Comparison of ENCODE assay signal across 33 mouse cellular contexts in the genomic region with DNA sequence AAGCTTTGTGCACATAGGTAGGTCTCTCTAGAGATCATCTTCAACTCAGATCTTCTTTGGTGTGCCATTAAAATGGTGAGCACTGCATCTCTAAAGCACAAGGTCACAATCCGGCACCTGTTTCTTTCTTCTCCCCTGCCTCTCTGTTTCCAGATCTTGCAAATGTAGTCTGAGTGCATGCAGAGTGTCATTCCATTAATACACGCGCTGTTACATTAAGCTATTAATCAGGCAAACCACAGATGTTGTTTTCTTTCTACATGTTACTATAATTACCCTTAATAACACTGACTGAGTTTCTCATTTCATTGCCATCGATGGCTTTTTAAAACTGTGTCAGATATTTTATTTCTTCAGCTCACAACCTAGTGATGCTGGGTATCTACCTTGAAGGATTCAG. TPM values are rescaled to one million over a fixed set of nuclear protein-coding genes. Genes with fewer than 3 reads are reported as not detected.
DNase-seq lines count a peak whose midpoint lies in the region; ATAC-seq and TF ChIP-seq lines count a peak whose summit lies in the region.
"Had no signal": no experiment of that assay in that cellular context is flagged by ENCODE, and none has a peak within 500 bp of the region (broad histone marks: within the 10 kb centered on the region; RNA-seq: fewer than 3 reads in every experiment).

No protein-coding gene starts in this region.

- TF ChIP-seq POLR2A in embryonic fibroblast, embryonic 13.5 days (IDR thresholded peaks at IDR 0.05; ENCODE audit: low read depth, low read length): no peak

- ATAC-seq in hindbrain, embryonic 13.5 days (ENCODE audit: low FRiP score): no peak
- no peak for ATAC-seq in hindbrain, embryonic 12.5 days (ENCODE audit: low FRiP score)
- no peak for ATAC-seq in midbrain, embryonic 15.5 days (replicated peaks)
- no peak for ATAC-seq in midbrain, embryonic 11.5 days (ENCODE audit: low FRiP score)
- no peak for ATAC-seq in hindbrain, embryonic 16.5 days
- ATAC-seq: intestine, embryonic 15.5 days; liver, postnatal 0 days; Patski had no signal

- no peak overlapping the region for H3K4me2 ChIP-seq in hindbrain, embryonic 13.5 days
- no peak overlapping the region for H3K4me2 ChIP-seq in hindbrain, embryonic 12.5 days (replicated peaks)
- H3K4me2 ChIP-seq in midbrain, embryonic 15.5 days: no peak overlapping the region
- H3K4me2 ChIP-seq in midbrain, embryonic 11.5 days: no peak overlapping the region
- H3K4me2 ChIP-seq in hindbrain, embryonic 16.5 days (ENCODE audit: low read length): no peak overlapping the region
- H3K4me2 ChIP-seq: heart, embryonic 12.5 days; intestine, embryonic 15.5 days; limb, embryonic 13.5 days; liver, embryonic 11.5 days had no signal

- no peaks in the 10 kb centered on the region for H3K9me3 ChIP-seq in hindbrain, embryonic 13.5 days
- H3K9me3 ChIP-seq in hindbrain, embryonic 12.5 days (replicated peaks): no peaks in the 10 kb centered on the region
- H3K9me3 ChIP-seq in midbrain, embryonic 15.5 days: no peaks in the 10 kb centered on the region
- no peaks in the 10 kb centered on the region for H3K9me3 ChIP-seq in midbrain, embryonic 11.5 days (ENCODE audit: control insufficient read depth, low read length)
- no peaks in the 10 kb centered on the region for H3K9me3 ChIP-seq in hindbrain, embryonic 16.5 days (ENCODE audit: control insufficient read depth, low read length)
- H3K9me3 ChIP-seq: heart, embryonic 12.5 days; intestine, embryonic 15.5 days; limb, embryonic 13.5 days had no signal

- 66% methylated on average over 4 of the region's 4 CpGs for WGBS in hindbrain, embryonic 13.5 days
- WGBS in hindbrain, embryonic 12.5 days: 77% methylated on average over 4 of the region's 4 CpGs
- 61% methylated on average over 4 of the region's 4 CpGs for WGBS in midbrain, embryonic 15.5 days
- 86% methylated on average over 4 of the region's 4 CpGs for WGBS in midbrain, embryonic 11.5 days
- 60% methylated on average over 4 of the region's 4 CpGs for WGBS in hindbrain, embryonic 16.5 days

- no peaks in the 10 kb centered on the region for H3K27me3 ChIP-seq in hindbrain, embryonic 13.5 days
- no peaks in the 10 kb centered on the region for H3K27me3 ChIP-seq in hindbrain, embryonic 12.5 days
- H3K27me3 ChIP-seq in midbrain, embryonic 15.5 days (replicated peaks): no peaks in the 10 kb centered on the region
- no peaks in the 10 kb centered on the region for H3K27me3 ChIP-seq in midbrain, embryonic 11.5 days (ENCODE audit: control insufficient read depth, insufficient read depth, low read length)
- H3K27me3 ChIP-seq in hindbrain, embryonic 16.5 days (replicated peaks; ENCODE audit: control insufficient read depth, insufficient read depth, low read length): no peaks in the 10 kb centered on the region
- H3K27me3 ChIP-seq: heart, embryonic 12.5 days; intestine, embryonic 15.5 days; limb, embryonic 13.5 days; Patski had no signal

- no peak overlapping the region for H3K9ac ChIP-seq in hindbrain, embryonic 13.5 days
- no peak overlapping the region for H3K9ac ChIP-seq in hindbrain, embryonic 12.5 days
- H3K9ac ChIP-seq in midbrain, embryonic 15.5 days: no peak overlapping the region
- H3K9ac ChIP-seq in midbrain, embryonic 11.5 days (ENCODE audit: low read length): no peak overlapping the region
- H3K9ac ChIP-seq in hindbrain, embryonic 16.5 days (ENCODE audit: low read depth, low read length): no peak overlapping the region
- H3K9ac ChIP-seq: heart, embryonic 12.5 days; intestine, embryonic 15.5 days; limb, embryonic 13.5 days; liver, postnatal 0 days had no signal

- no peaks in the 10 kb centered on the region for H3K36me3 ChIP-seq in hindbrain, embryonic 13.5 days
- H3K36me3 ChIP-seq in hindbrain, embryonic 12.5 days: no peaks in the 10 kb centered on the region
- H3K36me3 ChIP-seq in midbrain, embryonic 15.5 days (replicated peaks): no peaks in the 10 kb centered on the region
- no peaks in the 10 kb centered on the region for H3K36me3 ChIP-seq in midbrain, embryonic 11.5 days (ENCODE audit: control insufficient read depth, insufficient read depth, low read length)
- no peaks in the 10 kb centered on the region for H3K36me3 ChIP-seq in hindbrain, embryonic 16.5 days (ENCODE audit: control insufficient read depth, insufficient read depth, low read length)
- H3K36me3 ChIP-seq: heart, embryonic 12.5 days; intestine, embryonic 15.5 days; limb, embryonic 13.5 days had no signal

- 0 out of 2 replicates have a peak overlapping the region, but pooled peaks have one; percentile 31 for H3K27ac ChIP-seq in hindbrain, embryonic 13.5 days
- H3K27ac ChIP-seq in hindbrain, embryonic 12.5 days: no peak overlapping the region
- peak overlapping the region; percentile 57 for H3K27ac ChIP-seq in midbrain, embryonic 15.5 days
- no peak overlapping the region for H3K27ac ChIP-seq in midbrain, embryonic 11.5 days (ENCODE audit: low read depth, low read length)
- peak overlapping the region; percentile 11; the same call in 1 of the 2 replicates for H3K27ac ChIP-seq in embryonic fibroblast, embryonic 13.5 days (ENCODE audit: insufficient read depth, low read length)
- H3K27ac ChIP-seq in hindbrain, embryonic 16.5 days (ENCODE audit: low read depth, low read length): peak overlapping the region; percentile 13; the same call in 1 of the 2 replicates
- H3K27ac ChIP-seq: heart, adult 2 months; intestine, embryonic 15.5 days; kidney, postnatal 0 days; limb, embryonic 13.5 days had no signal

- H3K4me1 ChIP-seq in hindbrain, embryonic 13.5 days (replicated peaks): 0 out of 2 replicates have a peak, but pooled peaks cover 6% of the 10 kb centered on the region
- no peaks in the 10 kb centered on the region for H3K4me1 ChIP-seq in hindbrain, embryonic 12.5 days
- H3K4me1 ChIP-seq in midbrain, embryonic 15.5 days: 0 out of 2 replicates have a peak, but pooled peaks cover 2% of the 10 kb centered on the region
- no peaks in the 10 kb centered on the region for H3K4me1 ChIP-seq in midbrain, embryonic 11.5 days (ENCODE audit: control insufficient read depth, insufficient read depth, low read length)
- H3K4me1 ChIP-seq in embryonic fibroblast, embryonic 13.5 days (ENCODE audit: control insufficient read depth, insufficient read depth, low read length): no peaks in the 10 kb centered on the region
- no peaks in the 10 kb centered on the region for H3K4me1 ChIP-seq in hindbrain, embryonic 16.5 days (ENCODE audit: control insufficient read depth, insufficient read depth, low read depth, low read length)
- H3K4me1 ChIP-seq: heart, embryonic 12.5 days; intestine, embryonic 15.5 days; limb, embryonic 13.5 days had no signal

- H3K4me3 ChIP-seq in hindbrain, embryonic 13.5 days: no peak overlapping the region
- no peak overlapping the region for H3K4me3 ChIP-seq in hindbrain, embryonic 12.5 days
- no peak overlapping the region for H3K4me3 ChIP-seq in midbrain, embryonic 15.5 days
- H3K4me3 ChIP-seq in midbrain, embryonic 11.5 days (ENCODE audit: low read depth, low read length): no peak overlapping the region
- no peak overlapping the region for H3K4me3 ChIP-seq in embryonic fibroblast, embryonic 13.5 days (ENCODE audit: insufficient read depth, low read length)
- no peak overlapping the region for H3K4me3 ChIP-seq in hindbrain, embryonic 16.5 days (ENCODE audit: low read length)
- H3K4me3 ChIP-seq: heart, adult 2 months; heart, embryonic 12.5 days; intestine, embryonic 15.5 days; limb, embryonic 13.5 days had no signal

- TF ChIP-seq CTCF in embryonic fibroblast, embryonic 13.5 days (IDR thresholded peaks at IDR 0.05; ENCODE audit: borderline replicate concordance, insufficient read depth, low read length): no peak

- no peak for DNase-seq in midbrain, embryonic 11.5 days (ENCODE audit: low spot score, missing footprints)
- DNase-seq in cerebellum, adult 9-10 months: no peak
- no peak for DNase-seq in cerebellum, postnatal 4 days (ENCODE audit: low spot score in 2 of 2)
- DNase-seq: adrenal gland, postnatal 10 days; cerebellum, adult 18-20 months; cerebellum, postnatal 25 days; heart, adult 2 months; kidney, adult 8-10 months; kidney, postnatal 4 days; layer of hippocampus, adult 9-11 months; liver, postnatal 0 days; lung, postnatal 36 days; retina, postnatal 1 day; right cerebral cortex, postnatal 14 days; thymus, postnatal 4 days had no signal

RNA-seq across cellular contexts. Expression of gene Gm9972, which starts 22.6 kb away (rescaled TPM):
- polyA plus RNA-seq in hindbrain, embryonic 13.5 days (2015; fragmentation: Nextera tagmentation; extraction: Ambion mirVana): 0.25 TPM in 1 of 2 replicates, not detected in the other
- not detected in 2 replicates for polyA plus RNA-seq in hindbrain, embryonic 12.5 days (2016; fragmentation: Nextera tagmentation; extraction: Ambion mirVana)
- polyA plus RNA-seq in midbrain, embryonic 15.5 days (2015; fragmentation: Nextera tagmentation; extraction: Ambion mirVana): not detected in 2 replicates
- not detected in 2 replicates for polyA plus RNA-seq in midbrain, embryonic 11.5 days (2014; fragmentation: Nextera tagmentation; extraction: Ambion mirVana)
- not detected in 2 replicates for polyA plus RNA-seq in embryonic fibroblast, embryonic 13.5 days (2011; ENCODE audit: insufficient read length, low read depth, missing spikeins)
- 0.16 TPM in 1 of 2 replicates, not detected in the other for polyA plus RNA-seq in hindbrain, embryonic 16.5 days (2015; fragmentation: Nextera tagmentation; extraction: Ambion mirVana)
- polyA plus RNA-seq: embryonic facial prominence, embryonic 11.5 days; heart, adult 2 months; heart, embryonic 12.5 days; heart, postnatal 0 days; intestine, embryonic 15.5 days; kidney, postnatal 0 days; liver, embryonic 11.5 days; liver, postnatal 0 days; lung, embryonic 16.5 days; neural tube, embryonic 14.5 days; Patski; small intestine, adult 2 months; testis, adult 2 months; thymus, postnatal 0 days had no signal

Comparison
In these comparisons a context has a peak if more than half of its experiments do, and no peak if none do; other contexts are left out.
1. H3K27ac ChIP-seq: peak in hindbrain, embryonic 13.5 days (single experiment), midbrain, embryonic 15.5 days (single experiment), embryonic fibroblast, embryonic 13.5 days (single experiment) and hindbrain, embryonic 16.5 days (single experiment); none in hindbrain, embryonic 12.5 days (single experiment) and midbrain, embryonic 11.5 days (single experiment).